Mouse (Mus musculus) telencephalon, adult 2 months (tissue): ENCODE results near the gene Oat.

Experiments
- DNase-seq: peaks from one replicate; pipeline ENCODE4 v3.0.0-alpha.2; 2011; ENCODE audit warnings: low read depth, low spot score

Oat gene

DNA sequence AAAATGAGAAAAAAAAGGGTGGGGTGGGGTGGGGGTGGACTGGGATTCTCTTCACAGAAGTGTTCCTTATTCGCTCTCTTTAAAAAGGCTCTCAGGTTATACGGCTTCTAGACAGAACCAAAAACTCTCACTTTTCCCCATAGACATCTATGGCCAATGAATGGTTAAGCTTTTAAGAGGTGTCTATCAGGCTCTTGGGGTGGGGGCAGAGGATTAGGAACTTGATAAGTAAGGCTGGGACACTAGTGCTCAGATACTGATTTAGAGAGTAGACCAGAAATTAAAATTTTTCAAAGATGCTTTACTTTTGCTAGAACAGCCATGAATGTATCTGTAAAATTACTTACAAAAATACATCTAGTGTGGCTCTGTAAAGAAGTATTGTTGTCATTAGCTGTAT lies 18.1 kb upstream of the Oat start:
- DNase-seq: no peak

DNA sequence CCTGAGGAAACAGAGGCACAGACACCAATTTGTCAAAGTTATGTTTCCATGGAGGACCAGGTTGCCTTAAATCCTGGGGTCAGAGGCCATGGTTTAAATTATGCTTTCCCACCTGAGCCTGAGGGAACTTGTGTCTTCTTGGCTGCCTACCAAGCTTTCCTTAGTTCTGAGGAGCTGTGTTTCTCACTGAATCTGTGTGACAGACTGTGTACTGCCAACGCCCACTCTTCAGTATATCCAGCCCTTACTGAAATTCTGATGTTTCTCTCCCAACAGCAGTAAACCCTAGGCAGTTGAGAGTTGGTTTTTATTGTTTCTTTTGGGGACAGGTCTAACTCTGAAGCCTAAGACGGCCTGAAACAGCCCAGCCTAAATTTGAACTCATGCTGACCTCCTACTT lies 17.6 kb upstream of the Oat start:
- DNase-seq: peak; percentile 52

DNA sequence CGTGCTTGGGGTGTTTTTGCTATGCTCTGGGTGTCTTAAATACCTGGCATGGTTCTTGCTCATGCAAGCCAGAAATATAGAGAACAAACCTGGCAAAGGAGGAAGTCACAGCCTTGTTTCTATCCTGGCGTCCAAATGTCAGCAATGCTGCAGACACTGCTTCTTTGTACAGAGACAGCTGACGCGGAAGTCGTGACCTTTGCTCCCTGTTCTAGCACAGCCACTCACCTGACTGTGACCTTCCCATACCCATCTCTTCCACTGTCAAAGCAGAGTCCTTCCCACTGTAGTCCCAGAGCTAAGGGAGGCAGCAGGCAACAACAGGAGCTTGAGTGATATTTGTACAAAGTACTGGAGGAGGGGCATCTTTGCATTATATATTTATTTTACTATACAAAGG lies 13.4 kb upstream of the Oat start:
- no peak for DNase-seq

DNA sequence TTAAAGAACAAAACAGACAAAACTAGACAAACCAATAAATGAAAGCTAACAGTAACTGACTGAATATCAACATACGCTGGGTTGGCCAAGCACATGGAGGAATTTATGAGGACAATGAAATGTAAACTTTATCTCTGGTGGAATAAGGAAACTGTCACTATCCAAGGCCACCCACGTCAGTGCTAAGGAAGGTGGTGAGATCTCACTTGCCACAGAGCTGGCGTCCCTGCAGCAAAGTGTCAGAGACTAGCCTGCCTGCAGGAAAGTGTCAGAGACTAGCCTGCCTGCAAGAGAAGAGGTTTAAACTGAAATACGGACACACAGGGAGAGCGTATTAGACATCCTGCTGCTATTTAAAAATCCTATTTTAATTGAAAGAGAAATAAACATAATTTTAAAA lies 11.0 kb upstream of the Oat start:
- DNase-seq: no peak

GRCm38 (mm10) chr7:132585695-132586491 lies 9.7 kb upstream of the Oat start:
- no peak for DNase-seq

DNA sequence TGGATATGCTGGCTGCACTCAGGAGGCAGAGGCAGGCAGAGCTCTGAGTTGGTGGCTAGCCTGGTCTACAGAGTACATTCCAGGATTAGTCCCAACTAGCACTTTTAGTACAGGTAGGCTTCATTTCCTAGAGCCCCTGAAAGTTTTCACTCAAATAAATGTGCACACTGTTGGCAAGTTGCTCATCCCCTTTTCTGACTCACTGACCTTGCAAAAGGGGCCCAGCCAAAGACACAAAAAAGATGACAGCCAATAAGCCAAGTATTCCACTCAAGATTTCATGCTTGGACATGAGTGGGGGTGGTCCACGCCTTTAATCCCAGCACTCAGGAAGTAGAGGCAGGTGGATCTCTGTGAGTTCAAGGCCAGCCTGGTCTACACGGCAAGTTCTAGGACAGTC lies 5.2 kb upstream of the Oat start:
- DNase-seq: no peak

GRCm38 (mm10) chr7:132580511-132580910 lies 4.3 kb upstream of the Oat start:
- DNase-seq: no peak

- no peak for DNase-seq
Observed at GRCm38 (mm10) chr7:132576891-132577290, 693 bp upstream of the Oat start.

GRCm38 (mm10) chr7:132575623-132576022 lies 575 bp downstream of the Oat start:
- DNase-seq: peak; percentile 97

DNA sequence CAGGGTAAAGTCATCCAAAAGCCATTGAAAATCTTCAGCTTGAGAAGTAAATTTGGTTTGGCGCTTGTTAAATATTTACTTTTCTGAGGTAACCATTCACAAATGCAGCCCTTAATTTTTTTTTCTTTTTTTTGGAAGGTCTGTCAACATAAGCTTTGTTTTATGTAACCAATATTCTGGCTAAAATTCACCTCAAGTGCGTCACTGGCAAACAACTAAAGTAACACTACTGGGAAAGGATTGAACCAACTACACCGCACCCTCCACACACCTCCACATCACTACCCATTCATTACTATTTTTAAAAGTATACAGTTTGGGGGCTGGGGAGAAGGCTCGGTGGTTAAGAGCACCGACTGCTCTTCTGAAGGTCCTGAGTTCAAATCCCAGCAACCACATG lies 1.6 kb downstream of the Oat start:
- DNase-seq: no peak

- no peak for DNase-seq
Observed at GRCm38 (mm10) chr7:132573205-132573604, 3.0 kb downstream of the Oat start.

GRCm38 (mm10) chr7:132572738-132573137 lies 3.5 kb downstream of the Oat start:
- DNase-seq: no peak

DNA sequence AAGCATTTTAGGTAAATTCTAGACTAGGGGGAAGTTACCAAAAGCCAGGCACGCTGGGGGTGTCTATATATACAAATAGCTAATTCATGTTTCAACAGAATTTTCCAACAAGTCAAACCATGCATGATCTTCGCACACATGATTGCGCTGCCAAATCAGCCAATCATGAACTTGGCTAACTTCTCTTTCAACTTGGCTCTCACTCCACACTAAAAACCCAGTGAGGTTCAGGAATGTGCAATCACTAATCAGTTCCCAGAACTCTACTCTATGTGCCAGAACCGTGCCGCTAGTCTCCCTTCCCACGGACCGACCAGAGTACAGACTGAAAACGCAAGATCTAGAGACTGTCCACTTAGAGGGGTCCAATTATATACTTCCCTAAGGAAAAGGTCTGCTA lies 4.7 kb downstream of the Oat start:
- no peak for DNase-seq

GRCm38 (mm10) chr7:132570071-132570470 lies 6.1 kb downstream of the Oat start:
- DNase-seq: no peak

DNA sequence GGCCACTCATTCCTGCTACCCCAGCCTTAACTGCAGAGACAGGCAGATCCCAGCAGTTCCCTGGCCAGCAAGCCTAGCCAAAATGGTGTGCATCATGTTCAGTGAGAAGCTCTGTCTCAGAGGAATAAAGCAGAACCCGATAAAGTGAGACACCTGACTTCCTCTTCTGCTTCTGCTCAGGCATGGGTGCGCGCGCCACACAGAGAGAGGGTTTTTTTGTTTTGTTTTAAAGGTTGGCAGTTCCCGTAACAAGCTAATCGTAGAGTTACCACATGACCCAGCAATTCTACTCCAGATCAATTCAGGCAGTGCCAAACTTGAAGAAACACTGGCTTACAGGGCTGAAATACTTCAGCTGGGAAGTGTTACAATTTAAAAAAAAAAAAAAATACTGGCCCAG lies 7.4 kb downstream of the Oat start:
- no peak for DNase-seq

GRCm38 (mm10) chr7:132565831-132566230 lies 10.4 kb downstream of the Oat start:
- DNase-seq: no peak

DNA sequence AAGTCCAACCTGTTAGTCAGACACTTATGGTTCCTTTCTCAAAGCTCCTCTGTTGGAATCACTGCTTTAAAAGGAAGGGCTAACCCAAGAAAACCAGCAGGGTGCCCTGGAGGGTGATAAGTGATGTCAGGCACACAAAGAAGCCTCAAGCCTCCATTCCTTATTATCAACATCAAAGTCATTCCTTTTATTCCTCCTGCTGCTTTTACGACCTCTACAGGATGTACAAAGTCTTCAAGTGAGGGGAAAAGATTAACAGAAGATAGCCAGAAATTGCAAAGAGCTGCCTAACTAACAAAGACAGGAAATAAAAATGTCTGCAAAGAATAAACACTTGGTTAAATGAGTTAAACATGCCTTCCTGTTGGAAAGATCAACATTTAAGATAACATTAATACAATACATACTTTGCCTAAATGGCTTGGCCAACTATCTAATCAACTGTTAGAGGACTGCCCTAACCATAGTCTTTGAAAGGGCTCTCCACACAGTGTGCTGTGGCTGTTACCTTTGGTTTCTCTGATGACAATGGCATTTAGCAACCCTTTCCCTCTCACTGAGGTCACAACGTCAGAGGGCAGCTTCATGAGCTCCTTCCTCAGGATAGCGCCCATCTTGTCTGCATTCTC lies 16.9 kb downstream of the Oat start:
- DNase-seq: no peak

GRCm38 (mm10) chr7:132558141-132558736 lies 18.0 kb downstream of the Oat start:
- DNase-seq: no peak

DNA sequence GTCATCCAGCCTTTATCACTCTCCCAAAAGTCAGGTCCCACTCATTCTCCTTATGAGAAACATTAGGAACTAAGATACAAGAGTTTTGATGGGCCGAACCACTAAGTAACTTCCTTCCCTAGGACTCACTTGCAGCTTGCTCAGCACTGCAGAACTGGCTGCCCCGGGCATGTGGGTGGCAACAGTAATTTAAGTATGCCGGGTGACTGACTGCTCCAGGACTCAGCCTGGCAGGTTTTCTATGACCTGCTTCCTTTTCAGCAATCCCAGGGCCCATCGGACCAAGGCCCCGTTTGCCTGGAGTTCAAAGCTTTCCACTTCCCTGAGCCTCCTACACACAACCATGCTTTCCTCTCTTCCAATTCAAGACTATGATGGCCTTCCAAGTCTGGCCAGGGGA lies 19.6 kb downstream of the Oat start:
- DNase-seq: no peak

- no peak for DNase-seq
Observed at GRCm38 (mm10) chr7:132555911-132556310, 20.3 kb downstream of the Oat start.

- no peak for DNase-seq
Observed at GRCm38 (mm10) chr7:132554091-132554490, 22.1 kb downstream of the Oat start.

GRCm38 (mm10) chr7:132551351-132552126 lies 24.7 kb downstream of the Oat start:
- peak; percentile 90 for DNase-seq
